Mouse (Mus musculus): ENCODE measurements at regions not wholly inside any gene's neighbourhood (a gene's known extent, or its start where the extent isn't known, plus 50 kb on each side); places are given as distances from the start of the nearest gene placed in this dataset.
A peak's percentile ranks its signal among the peaks of the same experiment; 100 is the strongest.

- no peak overlapping the region for H3K27ac ChIP-seq
- TF ChIP-seq CTCF (IDR thresholded peaks at IDR 0.05): peak; percentile 43
- no peak for DNase-seq
- intact Hi-C loops (cut with DNase I): no loop called here
- no peak overlapping the region for H3K4me3 ChIP-seq
These were observed 121.4 kb downstream of the Cyp26b1 start for GRCm38 (mm10) chr6:84472287-84472686.

DNA sequence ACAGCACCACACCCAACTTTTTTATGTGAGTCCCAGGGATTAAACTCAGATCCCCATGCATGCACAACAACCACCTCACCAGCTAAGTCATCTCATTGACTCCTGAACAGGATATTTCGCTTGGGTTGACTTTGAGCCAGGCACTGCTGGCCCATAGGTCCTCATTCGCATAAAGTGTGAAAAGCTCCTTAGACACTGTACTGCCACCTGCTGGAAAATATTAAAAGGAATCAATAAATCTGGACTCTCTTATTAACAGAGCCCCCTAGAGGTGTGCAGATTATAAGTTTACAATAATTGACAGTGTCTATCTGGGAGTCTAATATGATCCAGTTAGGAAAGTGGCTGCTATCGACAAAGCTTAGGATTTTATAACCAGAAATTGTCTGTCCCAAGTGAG is 126.4 kb downstream of the Cyp26b1 start:
- intact Hi-C loops (cut with DNase I): no loop called here
- Histone ChIP-seq H3K27ac (no peak overlapping the region), H3K4me3 (no peak overlapping the region)
- DNase-seq: no peak
- peak; percentile 24; the same call in 1 of the 2 replicates for TF ChIP-seq CTCF (IDR thresholded peaks at IDR 0.05)

DNA sequence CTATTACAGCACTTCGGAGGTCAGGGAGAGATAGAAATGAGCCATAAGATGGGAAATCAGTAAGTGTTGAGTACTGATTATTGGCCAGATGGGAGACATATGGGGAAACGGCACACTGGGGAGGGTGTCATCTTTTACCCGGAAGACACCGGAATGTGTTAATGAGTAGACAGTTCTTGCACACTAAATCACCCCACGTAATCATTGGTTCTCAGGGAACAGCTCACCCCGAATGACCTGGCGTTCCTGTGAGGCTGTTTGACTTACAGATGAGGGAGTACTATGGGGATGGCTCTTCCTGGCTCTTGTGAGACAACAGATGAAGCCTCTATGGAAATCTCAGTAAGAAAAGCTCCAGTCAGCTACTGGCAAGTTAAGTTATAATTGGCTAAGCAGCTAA is 127.5 kb downstream of the Cyp26b1 start:
- no peak overlapping the region for H3K4me3 ChIP-seq
- H3K27ac ChIP-seq: no peak overlapping the region
- no peak for TF ChIP-seq CTCF (IDR thresholded peaks at IDR 0.05)
- DNase-seq: no peak
- intact Hi-C loops (cut with DNase I): no loop called here

- DNase-seq: no peak
- Histone ChIP-seq H3K4me3 (no peak overlapping the region), H3K27ac (no peak overlapping the region)
- no peak for TF ChIP-seq CTCF (IDR thresholded peaks at IDR 0.05)
- intact Hi-C loops (cut with DNase I): no loop called here
These were observed 128.1 kb downstream of the Cyp26b1 start for GRCm38 (mm10) chr6:84465596-84465995.

DNA sequence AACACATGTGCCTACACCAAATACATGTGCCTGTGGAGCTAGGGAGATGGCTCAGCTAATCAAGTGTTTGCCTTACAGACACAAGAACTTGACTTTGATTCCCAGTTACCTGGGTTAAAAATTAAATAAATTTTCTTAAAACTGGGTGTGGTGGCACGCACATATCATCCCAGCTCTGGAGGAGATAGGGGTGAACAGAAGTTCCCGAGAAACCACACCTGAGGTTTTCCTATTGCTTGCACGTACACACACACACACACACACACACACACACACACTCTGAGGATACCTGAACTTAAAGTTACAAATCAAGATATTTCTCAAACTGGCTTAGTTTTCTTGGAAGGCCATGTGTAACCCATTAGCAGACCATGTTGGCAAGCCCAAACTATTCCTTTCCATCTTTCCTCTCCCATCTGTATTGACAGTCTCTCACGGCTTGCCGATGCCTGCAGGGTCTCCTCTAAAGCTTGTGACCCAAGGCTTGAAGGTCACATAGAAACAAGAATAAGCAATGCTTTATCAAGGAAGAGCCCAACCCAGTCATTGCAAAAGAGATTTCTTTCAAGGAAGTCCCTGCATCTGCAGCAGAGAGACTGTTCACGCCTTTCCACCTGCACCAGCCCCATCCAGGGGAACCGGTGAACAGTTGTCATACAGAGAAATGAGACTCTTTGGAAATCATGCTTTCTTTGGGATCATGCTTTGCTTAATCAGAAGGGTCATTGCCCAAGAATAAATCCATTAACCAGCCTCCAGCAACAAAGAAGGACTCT is 129.9 kb downstream of the Cyp26b1 start:
- no peak for DNase-seq
- intact Hi-C loops (cut with DNase I): no loop called here
- Histone ChIP-seq H3K4me3 (no peak overlapping the region), H3K27ac (no peak overlapping the region)
- no peak for TF ChIP-seq CTCF (IDR thresholded peaks at IDR 0.05)

DNA sequence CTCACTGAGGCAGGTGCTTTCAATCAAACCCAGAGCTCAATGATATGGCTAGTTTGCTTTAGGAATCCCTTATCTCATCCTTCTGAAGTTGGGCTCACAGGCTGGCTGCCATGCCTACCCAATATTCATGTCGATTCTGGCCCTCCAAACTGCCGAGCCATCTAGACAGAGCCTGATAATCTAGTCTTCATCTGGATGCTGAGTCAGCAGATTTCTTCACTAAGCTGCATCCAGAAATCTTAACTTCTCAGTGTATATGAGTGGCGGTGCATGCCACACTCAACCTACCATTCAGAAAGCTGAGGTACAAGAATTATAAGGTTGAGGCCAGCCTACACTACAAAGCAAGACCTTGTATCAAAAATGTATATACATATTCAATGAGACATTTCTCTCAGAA is 136.9 kb downstream of the Cyp26b1 start:
- no peak for DNase-seq
- no peak overlapping the region for H3K27ac ChIP-seq
- H3K4me3 ChIP-seq: no peak overlapping the region
- no peak for TF ChIP-seq CTCF (IDR thresholded peaks at IDR 0.05)
- intact Hi-C loops (cut with DNase I): no loop called here

DNA sequence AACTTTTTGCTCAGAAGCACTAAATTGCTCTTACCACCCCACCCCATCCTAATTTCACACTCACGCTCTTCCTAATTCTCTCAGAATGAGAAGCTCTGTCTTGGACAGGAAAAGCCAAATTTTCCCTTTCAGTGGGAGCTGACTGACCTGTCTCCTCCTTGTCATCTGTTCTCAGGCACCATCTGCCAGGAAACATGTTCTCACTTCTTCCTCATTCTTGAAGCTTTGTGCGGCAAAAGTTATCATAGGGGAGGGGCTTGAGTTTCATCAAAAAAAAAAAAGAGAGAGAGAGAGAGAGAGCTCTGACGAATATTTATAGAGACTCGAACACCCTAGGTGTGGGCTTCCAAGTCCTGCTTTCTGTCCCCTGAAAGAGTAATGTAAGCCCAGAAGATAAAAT is 148.6 kb downstream of the Cyp26b1 start:
- TF ChIP-seq CTCF (IDR thresholded peaks at IDR 0.05): no peak
- DNase-seq: no peak
- H3K27ac ChIP-seq: no peak overlapping the region
- H3K4me3 ChIP-seq: no peak overlapping the region
- intact Hi-C loops (cut with DNase I): no loop called here

DNA sequence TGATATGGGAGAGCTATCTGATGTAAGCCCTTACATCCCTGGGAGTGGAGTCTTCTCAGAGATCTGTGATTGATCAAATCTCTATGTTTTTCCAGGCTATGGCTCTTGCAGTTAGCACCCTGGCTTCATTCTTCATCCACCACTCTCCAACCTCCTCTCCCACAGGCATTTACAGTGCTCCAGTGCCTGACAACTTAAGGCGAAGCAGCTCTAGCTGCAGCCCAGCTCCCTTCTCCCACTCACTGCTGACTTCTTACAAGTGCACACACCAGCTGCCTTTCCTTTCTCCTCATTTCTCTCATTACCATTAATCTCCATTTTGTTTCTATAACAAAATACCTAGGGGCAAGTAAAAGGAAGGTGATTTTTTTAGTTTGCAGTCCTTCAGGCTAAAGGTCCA is 151.0 kb downstream of the Cyp26b1 start:
- Histone ChIP-seq H3K4me3 (no peak overlapping the region), H3K27ac (no peak overlapping the region)
- no peak for TF ChIP-seq CTCF (IDR thresholded peaks at IDR 0.05)
- intact Hi-C loops (cut with DNase I): no loop called here
- DNase-seq: no peak

GRCm38 (mm10) chr6:84441721-84442480 is 151.8 kb downstream of the Cyp26b1 start:
- intact Hi-C loops (cut with DNase I): no loop called here
- TF ChIP-seq CTCF (IDR thresholded peaks at IDR 0.05): no peak
- H3K4me3 ChIP-seq: no peak overlapping the region
- H3K27ac ChIP-seq: no peak overlapping the region
- DNase-seq: no peak

DNA sequence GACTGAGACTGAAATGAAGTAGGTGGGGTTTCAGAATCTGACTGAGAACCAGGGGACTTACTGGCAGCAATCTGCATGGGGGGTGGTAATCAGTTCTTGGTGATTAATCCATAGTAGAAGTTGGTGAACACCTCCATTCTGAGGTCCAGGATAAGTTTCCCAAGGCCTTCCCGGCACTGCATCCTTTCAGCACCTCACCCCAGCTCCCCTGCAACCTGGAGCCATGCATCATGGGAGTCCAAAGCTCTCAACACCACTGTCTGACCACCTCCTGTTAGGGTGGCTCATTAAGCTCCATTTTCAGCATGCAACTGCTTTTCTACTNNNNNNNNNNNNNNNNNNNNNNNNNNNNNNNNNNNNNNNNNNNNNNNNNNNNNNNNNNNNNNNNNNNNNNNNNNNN is 157.0 kb downstream of the Cyp26b1 start:
- DNase-seq: no peak
- Histone ChIP-seq H3K27ac (no peak overlapping the region), H3K4me3 (no peak overlapping the region)
- TF ChIP-seq CTCF (IDR thresholded peaks at IDR 0.05): no peak
- intact Hi-C loops (cut with DNase I): no loop called here

- Histone ChIP-seq H3K27ac (peak overlapping the region; percentile 38; the same call in 1 of the 2 replicates), H3K4me3 (no peak overlapping the region)
- no peak for TF ChIP-seq CTCF (IDR thresholded peaks at IDR 0.05)
- DNase-seq: peak; percentile 84
- intact Hi-C loops (cut with DNase I): no loop called here
These were observed 159.2 kb downstream of the Cyp26b1 start for GRCm38 (mm10) chr6:84434532-84434931.

DNA sequence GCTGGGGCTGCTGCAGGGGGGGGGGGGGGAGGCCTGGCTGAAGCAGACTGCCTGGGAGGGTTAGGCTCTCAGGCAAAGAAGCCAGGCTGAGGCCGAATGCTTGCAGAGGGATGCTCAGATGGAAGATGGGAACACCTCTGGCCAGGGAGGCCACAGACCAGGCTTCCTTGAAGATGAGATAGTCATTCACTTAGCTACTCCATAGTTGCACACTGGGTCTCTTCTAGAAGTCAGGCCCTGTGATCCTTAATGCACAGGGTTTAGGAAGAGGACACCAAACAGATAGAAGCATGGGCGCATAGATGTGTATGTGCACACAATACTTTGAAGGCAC is 162.1 kb downstream of the Cyp26b1 start:
- H3K4me3 ChIP-seq: no peak overlapping the region
- DNase-seq: no peak
- TF ChIP-seq CTCF (IDR thresholded peaks at IDR 0.05): no peak
- H3K27ac ChIP-seq: no peak overlapping the region
- intact Hi-C loops (cut with DNase I): no loop called here

GRCm38 (mm10) chr6:84430925-84431621 is 162.6 kb downstream of the Cyp26b1 start:
- Histone ChIP-seq H3K27ac (no peak overlapping the region), H3K4me3 (no peak overlapping the region)
- no peak for TF ChIP-seq CTCF (IDR thresholded peaks at IDR 0.05)
- DNase-seq: no peak
- intact Hi-C loops (cut with DNase I): no loop called here

Data from gastrocnemius, adult 2 months (tissue).